Mouse (Mus musculus): ENCODE measurements at regions not wholly inside any gene's neighbourhood (a gene's known extent, or its start where the extent isn't known, plus 50 kb on each side); places are given as distances from the start of the nearest gene placed in this dataset.
A peak's percentile ranks its signal among the peaks of the same experiment; 100 is the strongest.

DNA sequence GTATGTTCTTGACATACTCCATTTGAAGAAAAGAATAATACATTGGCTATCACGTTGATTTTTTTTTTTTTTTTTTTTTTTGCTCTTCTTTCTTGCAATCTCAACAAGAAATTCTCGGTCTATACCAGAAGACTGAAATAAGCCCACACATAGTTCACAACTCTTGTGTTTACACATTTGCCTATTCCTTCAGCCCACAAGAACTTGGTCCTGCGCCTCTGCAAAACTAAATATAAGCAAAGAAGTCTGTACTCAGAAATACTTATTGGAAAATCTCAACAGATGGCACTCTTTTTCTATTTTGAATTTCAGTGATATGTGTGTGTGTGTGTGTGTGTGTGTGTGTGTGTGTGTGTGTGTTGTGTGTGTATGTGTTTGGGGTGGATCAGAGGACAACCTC is 376.4 kb downstream of the Lmo7 start:
- Histone ChIP-seq H3K27me3 (ENCODE audit: control insufficient read depth, insufficient read depth, low read length) (no peaks in the 10 kb centered on the region), H3K4me3 (ENCODE audit: low read depth, low read length) (no peak overlapping the region), H3K36me3 (ENCODE audit: control insufficient read depth, insufficient read depth, low read length) (no peaks in the 10 kb centered on the region), H3K9me3 (ENCODE audit: control insufficient read depth, low read length) (no peaks in the 10 kb centered on the region), H3K9ac (replicated peaks; ENCODE audit: low read depth, low read length) (no peak overlapping the region), H3K4me1 (ENCODE audit: control insufficient read depth, insufficient read depth, low read length) (no peaks in the 10 kb centered on the region), H3K27ac (ENCODE audit: low read depth, low read length) (no peak overlapping the region), H3K4me2 (ENCODE audit: low read depth, low read length) (no peak overlapping the region)
- WGBS = 89% methylated on average over 3 of the region's 3 CpGs
- no peak for ATAC-seq (ENCODE audit: low read depth)

DNA sequence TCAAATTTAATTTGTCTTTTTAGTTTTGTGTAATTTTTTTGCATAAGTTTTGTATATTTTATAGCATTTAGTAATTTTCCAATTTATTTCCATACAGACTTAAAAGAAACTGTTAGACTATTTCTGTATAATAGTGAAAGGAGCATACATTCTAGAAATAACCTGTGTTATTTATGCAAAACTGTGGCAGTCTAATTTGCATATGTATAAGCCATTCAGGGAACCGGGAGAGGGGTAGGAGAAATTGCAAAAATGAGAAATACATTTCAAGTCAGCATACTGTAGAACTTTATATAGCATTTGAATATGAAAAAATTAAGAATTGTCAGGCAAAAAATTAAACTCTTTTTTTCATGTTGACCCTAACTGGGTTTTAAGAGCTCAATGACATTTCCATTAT is 364.3 kb downstream of the Lmo7 start:
- Histone ChIP-seq H3K36me3 (ENCODE audit: control insufficient read depth, insufficient read depth, low read length) (no peaks in the 10 kb centered on the region), H3K9ac (replicated peaks; ENCODE audit: low read depth, low read length) (no peak overlapping the region), H3K4me1 (ENCODE audit: control insufficient read depth, insufficient read depth, low read length) (no peaks in the 10 kb centered on the region), H3K4me3 (ENCODE audit: low read depth, low read length) (no peak overlapping the region), H3K4me2 (ENCODE audit: low read depth, low read length) (no peak overlapping the region), H3K9me3 (ENCODE audit: control insufficient read depth, low read length) (no peaks in the 10 kb centered on the region), H3K27ac (ENCODE audit: low read depth, low read length) (no peak overlapping the region), H3K27me3 (ENCODE audit: control insufficient read depth, insufficient read depth, low read length) (no peaks in the 10 kb centered on the region)
- 25% methylated on average over 1 of the region's 1 CpGs for WGBS
- no peak for ATAC-seq (ENCODE audit: low read depth)

DNA sequence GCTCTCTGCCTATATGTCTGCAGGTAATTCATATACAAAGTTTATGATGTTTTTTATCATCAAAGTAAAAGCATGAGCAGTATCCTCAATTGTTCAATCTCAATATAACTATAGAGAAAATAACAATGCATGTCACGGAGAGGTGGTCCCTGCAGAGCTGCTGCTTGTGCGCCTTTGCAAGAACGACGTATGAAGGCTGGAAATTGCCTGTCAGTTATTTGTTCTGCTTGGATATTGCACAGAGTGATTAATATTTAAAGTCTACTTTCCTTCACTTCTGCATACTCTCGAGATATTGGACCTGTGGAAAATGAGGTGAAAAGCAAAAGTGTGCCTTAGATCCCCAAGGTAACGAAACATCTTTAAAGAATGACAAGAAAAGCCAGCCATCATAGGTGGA is 362.8 kb downstream of the Lmo7 start:
- no peaks in the 10 kb centered on the region for H3K9me3 ChIP-seq (ENCODE audit: control insufficient read depth, low read length)
- H3K4me1 ChIP-seq (ENCODE audit: control insufficient read depth, insufficient read depth, low read length) = no peaks in the 10 kb centered on the region
- ATAC-seq (ENCODE audit: low read depth) = no peak
- H3K9ac ChIP-seq (replicated peaks; ENCODE audit: low read depth, low read length) = no peak overlapping the region
- WGBS = 69% methylated on average over 6 of the region's 6 CpGs
- no peak overlapping the region for H3K4me3 ChIP-seq (ENCODE audit: low read depth, low read length)
- H3K27me3 ChIP-seq (ENCODE audit: control insufficient read depth, insufficient read depth, low read length) = no peaks in the 10 kb centered on the region
- no peaks in the 10 kb centered on the region for H3K36me3 ChIP-seq (ENCODE audit: control insufficient read depth, insufficient read depth, low read length)
- H3K27ac ChIP-seq (ENCODE audit: low read depth, low read length) = no peak overlapping the region
- H3K4me2 ChIP-seq (ENCODE audit: low read depth, low read length) = no peak overlapping the region

DNA sequence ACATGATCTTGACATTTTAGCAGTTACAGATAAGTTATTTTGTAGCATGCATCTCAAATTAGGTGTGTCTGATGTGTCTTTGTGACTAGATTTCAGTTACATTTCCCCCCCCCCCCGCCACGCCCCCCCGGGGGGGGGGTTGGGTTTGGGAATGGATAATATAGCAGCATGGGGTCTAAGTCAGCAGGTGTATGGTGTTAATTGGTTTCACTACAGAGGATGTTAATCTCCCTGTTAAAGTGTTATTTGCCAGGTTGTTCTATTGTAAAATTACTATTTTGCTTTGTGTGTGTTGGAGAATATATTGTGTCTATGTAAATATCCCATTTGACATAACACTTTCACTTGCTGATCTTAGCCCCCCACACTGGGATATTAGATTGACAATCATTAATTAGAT is 319.2 kb downstream of the Lmo7 start:
- ATAC-seq (ENCODE audit: low read depth) = peak; percentile 69; the same call in 1 of the 2 replicates
- Histone ChIP-seq H3K4me1 (ENCODE audit: control insufficient read depth, insufficient read depth, low read length) (no peaks in the 10 kb centered on the region), H3K27me3 (ENCODE audit: control insufficient read depth, insufficient read depth, low read length) (no peaks in the 10 kb centered on the region), H3K9ac (replicated peaks; ENCODE audit: low read depth, low read length) (no peak overlapping the region), H3K9me3 (ENCODE audit: control insufficient read depth, low read length) (no peaks in the 10 kb centered on the region), H3K4me2 (ENCODE audit: low read depth, low read length) (no peak overlapping the region), H3K4me3 (ENCODE audit: low read depth, low read length) (no peak overlapping the region), H3K36me3 (ENCODE audit: control insufficient read depth, insufficient read depth, low read length) (no peaks in the 10 kb centered on the region), H3K27ac (ENCODE audit: low read depth, low read length) (no peak overlapping the region)
- 31% methylated on average over 3 of the region's 3 CpGs for WGBS

DNA sequence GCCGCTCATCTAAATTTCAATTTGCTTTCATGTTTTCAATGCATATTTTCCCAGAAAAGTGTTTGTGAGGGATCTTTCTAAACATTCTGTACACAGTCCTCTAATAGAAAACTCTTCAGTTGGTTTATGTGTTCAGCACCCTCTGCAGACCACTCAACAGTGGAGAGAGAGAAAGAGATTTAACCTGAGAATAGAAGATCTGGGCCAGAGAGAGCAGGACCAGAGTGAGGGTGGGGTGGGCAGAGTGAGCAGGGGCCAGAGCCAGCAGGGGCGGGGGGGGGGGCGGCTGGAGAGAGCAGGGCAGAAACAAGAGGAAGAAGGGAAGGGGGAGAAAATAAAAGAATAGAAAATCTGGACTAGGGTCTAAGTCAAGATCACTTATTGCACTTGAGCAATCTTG is 318.7 kb downstream of the Lmo7 start:
- no peak for ATAC-seq (ENCODE audit: low read depth)
- 44% methylated on average over 2 of the region's 3 CpGs for WGBS
- H3K27ac ChIP-seq (ENCODE audit: low read depth, low read length) = no peak overlapping the region
- H3K9me3 ChIP-seq (ENCODE audit: control insufficient read depth, low read length) = no peaks in the 10 kb centered on the region
- H3K4me1 ChIP-seq (ENCODE audit: control insufficient read depth, insufficient read depth, low read length) = no peaks in the 10 kb centered on the region
- no peaks in the 10 kb centered on the region for H3K27me3 ChIP-seq (ENCODE audit: control insufficient read depth, insufficient read depth, low read length)
- no peaks in the 10 kb centered on the region for H3K36me3 ChIP-seq (ENCODE audit: control insufficient read depth, insufficient read depth, low read length)
- no peak overlapping the region for H3K4me3 ChIP-seq (ENCODE audit: low read depth, low read length)
- H3K4me2 ChIP-seq (ENCODE audit: low read depth, low read length) = no peak overlapping the region
- H3K9ac ChIP-seq (replicated peaks; ENCODE audit: low read depth, low read length) = no peak overlapping the region

DNA sequence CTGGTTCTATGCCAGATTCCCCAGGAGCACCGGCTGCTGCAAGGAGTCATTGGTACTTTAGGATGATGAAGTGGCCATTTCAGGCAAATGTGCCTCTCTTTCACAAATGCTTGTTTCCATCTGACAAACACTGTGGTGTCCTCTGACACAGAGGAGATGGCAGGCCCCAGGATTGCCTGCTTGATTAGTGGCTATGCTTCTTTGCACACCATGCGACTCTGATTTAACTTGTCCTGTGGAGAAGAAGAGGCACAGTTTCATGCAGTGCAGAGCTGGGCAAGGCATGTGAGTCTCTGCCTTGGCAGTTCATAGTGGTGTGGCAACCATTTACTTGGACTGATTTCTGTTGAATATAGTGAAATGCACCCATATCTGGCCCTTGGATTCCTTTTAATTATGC is 308.4 kb downstream of the Lmo7 start:
- Histone ChIP-seq H3K4me1 (ENCODE audit: control insufficient read depth, insufficient read depth, low read length) (no peaks in the 10 kb centered on the region), H3K36me3 (ENCODE audit: control insufficient read depth, insufficient read depth, low read length) (no peaks in the 10 kb centered on the region), H3K27ac (ENCODE audit: low read depth, low read length) (no peak overlapping the region), H3K4me3 (ENCODE audit: low read depth, low read length) (no peak overlapping the region), H3K9me3 (ENCODE audit: control insufficient read depth, low read length) (no peaks in the 10 kb centered on the region), H3K9ac (replicated peaks; ENCODE audit: low read depth, low read length) (no peak overlapping the region), H3K4me2 (ENCODE audit: low read depth, low read length) (no peak overlapping the region), H3K27me3 (ENCODE audit: control insufficient read depth, insufficient read depth, low read length) (no peaks in the 10 kb centered on the region)
- 69% methylated on average over 2 of the region's 2 CpGs for WGBS
- no peak for ATAC-seq (ENCODE audit: low read depth)

DNA sequence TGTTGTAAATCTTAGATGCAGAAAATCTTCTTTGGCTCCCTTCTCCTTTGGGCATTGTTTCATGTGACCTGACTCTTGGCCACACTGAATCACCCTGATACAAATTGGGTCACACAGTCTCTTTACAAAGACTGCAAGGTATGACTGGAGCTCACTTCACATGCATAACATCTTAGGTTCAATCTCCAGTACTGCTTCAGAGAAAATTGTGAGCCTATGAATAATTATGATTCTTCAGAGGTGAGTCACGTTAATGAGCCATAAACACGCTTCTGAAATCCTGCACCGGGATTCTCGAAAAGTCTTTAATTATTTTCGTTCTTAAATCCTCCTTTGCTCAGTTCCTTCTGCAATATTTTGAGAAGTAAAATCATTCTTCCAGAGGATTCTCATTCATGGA is 307.7 kb downstream of the Lmo7 start:
- Histone ChIP-seq H3K9me3 (ENCODE audit: control insufficient read depth, low read length) (no peaks in the 10 kb centered on the region), H3K27ac (ENCODE audit: low read depth, low read length) (no peak overlapping the region), H3K9ac (replicated peaks; ENCODE audit: low read depth, low read length) (no peak overlapping the region), H3K4me2 (ENCODE audit: low read depth, low read length) (no peak overlapping the region), H3K27me3 (ENCODE audit: control insufficient read depth, insufficient read depth, low read length) (no peaks in the 10 kb centered on the region), H3K4me1 (ENCODE audit: control insufficient read depth, insufficient read depth, low read length) (no peaks in the 10 kb centered on the region), H3K4me3 (ENCODE audit: low read depth, low read length) (no peak overlapping the region), H3K36me3 (ENCODE audit: control insufficient read depth, insufficient read depth, low read length) (no peaks in the 10 kb centered on the region)
- no peak for ATAC-seq (ENCODE audit: low read depth)
- 82% methylated on average over 5 of the region's 5 CpGs for WGBS

DNA sequence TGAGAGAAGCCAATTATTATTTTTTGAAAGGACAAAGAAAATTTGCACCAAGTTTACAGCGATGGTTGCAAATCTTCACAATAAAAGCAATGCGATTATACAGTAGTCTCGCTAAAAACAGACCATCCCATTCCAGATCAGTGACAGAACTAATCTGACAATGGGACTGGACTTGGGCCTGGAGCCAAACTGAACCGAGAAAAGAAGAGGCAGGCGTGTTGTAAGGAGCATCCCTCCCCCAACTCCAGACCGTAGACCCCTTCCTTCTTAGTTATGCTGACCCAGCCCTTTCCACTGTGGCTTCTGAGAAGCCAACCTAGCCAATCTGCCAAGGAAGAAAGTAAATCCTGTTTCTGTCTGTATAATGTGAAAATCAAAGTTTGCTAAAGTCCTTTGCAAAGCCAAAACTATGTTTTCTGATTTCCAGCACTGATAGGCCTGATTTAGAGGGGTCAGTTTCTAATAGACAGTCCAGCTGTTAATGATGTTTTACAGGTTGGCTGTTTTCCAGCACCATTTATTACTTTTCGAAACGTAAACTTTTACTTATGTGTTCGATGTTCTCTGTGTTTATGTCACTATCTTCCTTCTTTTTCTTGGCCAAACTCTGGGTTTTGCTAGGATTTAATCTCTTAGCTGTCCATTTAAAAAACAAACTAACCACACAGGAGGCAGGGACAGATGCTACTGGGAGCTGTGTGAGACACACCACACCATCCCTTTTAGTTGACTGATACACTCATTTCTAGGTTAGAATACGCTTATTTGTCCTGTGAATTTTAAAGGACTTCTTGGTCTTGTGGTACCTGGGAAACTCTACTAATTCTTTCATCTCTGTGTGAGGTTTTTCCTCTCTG is 301.5 kb downstream of the Lmo7 start:
- peak; percentile 58; the same call in 1 of the 2 replicates for ATAC-seq (ENCODE audit: low read depth)
- WGBS = 64% methylated on average over 10 of the region's 10 CpGs
- no peaks in the 10 kb centered on the region for H3K36me3 ChIP-seq (ENCODE audit: control insufficient read depth, insufficient read depth, low read length)
- no peak overlapping the region for H3K4me3 ChIP-seq (ENCODE audit: low read depth, low read length)
- H3K9ac ChIP-seq (replicated peaks; ENCODE audit: low read depth, low read length) = no peak overlapping the region
- no peak overlapping the region for H3K4me2 ChIP-seq (ENCODE audit: low read depth, low read length)
- no peak overlapping the region for H3K27ac ChIP-seq (ENCODE audit: low read depth, low read length)
- H3K27me3 ChIP-seq (ENCODE audit: control insufficient read depth, insufficient read depth, low read length) = no peaks in the 10 kb centered on the region
- H3K4me1 ChIP-seq (ENCODE audit: control insufficient read depth, insufficient read depth, low read length) = no peaks in the 10 kb centered on the region
- H3K9me3 ChIP-seq (ENCODE audit: control insufficient read depth, low read length) = no peaks in the 10 kb centered on the region

DNA sequence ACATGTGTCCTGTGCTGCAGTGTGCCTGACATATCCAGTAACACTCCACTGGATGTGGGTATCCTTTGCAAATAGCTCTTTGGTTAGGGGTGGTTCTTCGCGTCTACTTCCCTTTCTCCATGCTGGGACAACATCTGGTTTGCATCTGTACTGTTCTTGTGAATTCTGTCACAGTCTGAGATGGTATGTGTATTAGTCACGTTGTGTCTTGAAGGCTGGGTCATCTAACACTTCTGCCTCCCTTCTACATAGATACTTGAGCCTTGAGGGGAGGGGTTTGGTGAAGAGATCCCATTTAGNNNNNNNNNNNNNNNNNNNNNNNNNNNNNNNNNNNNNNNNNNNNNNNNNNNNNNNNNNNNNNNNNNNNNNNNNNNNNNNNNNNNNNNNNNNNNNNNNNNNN is 294.9 kb downstream of the Lmo7 start:
- Histone ChIP-seq H3K27ac (ENCODE audit: low read depth, low read length) (no peak overlapping the region), H3K9me3 (ENCODE audit: control insufficient read depth, low read length) (no peaks in the 10 kb centered on the region), H3K36me3 (ENCODE audit: control insufficient read depth, insufficient read depth, low read length) (no peaks in the 10 kb centered on the region), H3K4me3 (ENCODE audit: low read depth, low read length) (no peak overlapping the region), H3K4me1 (ENCODE audit: control insufficient read depth, insufficient read depth, low read length) (no peaks in the 10 kb centered on the region), H3K4me2 (ENCODE audit: low read depth, low read length) (no peak overlapping the region), H3K9ac (replicated peaks; ENCODE audit: low read depth, low read length) (no peak overlapping the region), H3K27me3 (ENCODE audit: control insufficient read depth, insufficient read depth, low read length) (no peaks in the 10 kb centered on the region)
- no peak for ATAC-seq (ENCODE audit: low read depth)
- WGBS = 78% methylated on average over 3 of the region's 3 CpGs

Data from neural tube, embryonic 14.5 days (tissue).